Mouse (Mus musculus) embryo, embryonic 10.5 days (tissue): ENCODE measurements around the gene Mfsd4a.

Experiments used
- DNase-seq: peaks from one replicate; pipeline ENCODE4 v3.0.0-alpha.2; 2015; ENCODE audit warnings: low spot score

The Mfsd4a gene

DNA sequence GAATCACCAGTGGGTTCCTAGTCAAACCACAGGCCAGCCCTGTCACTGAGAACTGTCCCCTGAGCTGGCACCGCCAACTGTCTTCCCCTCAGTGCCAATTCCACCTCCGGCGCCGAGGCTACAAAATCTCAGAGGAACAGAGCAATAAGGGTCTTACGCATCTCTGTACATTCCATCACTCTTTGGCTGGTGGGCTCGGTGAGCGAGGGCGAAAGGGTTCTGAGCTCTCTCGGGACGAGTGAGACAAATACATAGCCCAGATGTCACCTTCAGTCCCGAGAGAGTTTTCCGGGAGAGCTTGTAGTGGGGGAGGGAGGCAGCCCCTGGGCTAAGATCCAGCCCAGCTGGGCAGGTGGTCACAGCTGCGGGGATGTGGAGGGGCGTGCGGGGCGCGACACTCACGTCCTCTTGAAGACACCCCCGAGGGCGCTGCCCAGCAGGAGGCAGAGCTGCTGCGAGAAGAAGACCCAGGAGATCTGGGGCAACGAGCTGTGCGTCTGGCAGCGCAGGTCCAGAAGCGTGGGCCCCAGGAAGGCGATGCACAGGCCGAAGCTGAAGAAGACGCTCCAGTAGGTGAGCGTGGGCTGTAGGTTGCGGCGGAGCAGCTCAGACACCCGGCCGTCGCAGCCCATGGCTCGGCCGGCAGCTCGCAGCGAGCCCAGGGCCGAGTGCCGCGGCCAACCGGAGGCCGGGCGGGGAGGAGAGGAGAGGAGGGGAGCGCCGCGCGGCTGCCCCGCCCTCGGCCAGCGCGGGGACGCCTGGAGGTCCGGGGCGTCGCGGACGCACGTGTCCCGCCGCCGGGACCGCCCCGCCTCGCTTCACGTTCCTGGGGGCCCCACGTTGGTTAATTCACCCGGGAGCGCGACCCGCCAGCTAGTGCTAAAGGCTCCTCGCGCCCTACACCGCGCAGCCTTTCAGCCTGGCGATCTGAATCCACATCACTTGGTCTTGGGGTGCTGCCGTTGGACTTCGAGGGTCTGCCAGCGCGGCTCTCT is at the start of gene Mfsd4a:
Gene Mfsd4a (minus strand): TSS at position 802 of the 995 bp plus-strand sequence.
- peak; percentile 66 for DNase-seq

DNA sequence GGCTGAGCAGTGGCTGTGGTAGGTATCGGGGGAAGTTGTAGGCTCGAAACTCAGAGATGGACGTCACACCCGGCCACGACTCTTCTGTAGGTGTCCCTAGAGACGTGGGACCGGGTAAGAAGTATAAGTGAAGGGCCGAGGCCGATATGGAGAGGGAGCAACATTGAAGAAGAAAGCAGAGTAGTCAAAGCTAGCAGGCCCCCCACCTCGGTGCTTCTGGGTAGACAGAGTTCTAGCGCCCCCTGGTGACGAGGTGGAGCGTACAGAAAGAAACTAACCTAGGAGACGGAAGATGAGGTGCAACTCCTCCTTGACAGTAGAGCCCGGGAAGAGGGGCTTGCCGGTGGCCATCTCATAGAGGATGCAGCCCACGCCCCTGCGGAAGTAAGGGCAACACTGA is 48.7 kb upstream of the Mfsd4a start:
- DNase-seq: peak; percentile 77

DNA sequence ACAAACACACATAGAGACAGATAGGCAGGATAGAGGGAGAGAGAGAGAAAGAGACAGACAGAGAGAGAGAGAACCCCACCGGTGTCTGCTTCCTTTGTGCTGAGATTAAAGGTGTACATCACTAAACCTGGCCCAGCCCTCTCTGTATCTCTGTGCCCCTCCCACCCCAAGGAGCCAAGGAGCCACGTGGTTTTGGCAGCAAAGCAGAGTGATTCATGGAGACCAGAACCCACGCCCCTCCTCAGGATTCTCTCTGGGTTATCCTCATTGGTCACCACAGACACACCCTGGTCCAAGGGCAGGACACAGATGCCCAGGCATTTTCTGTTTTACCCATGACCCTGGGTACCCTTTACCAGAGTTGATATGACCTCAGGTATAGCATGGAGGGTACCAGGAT is 45.2 kb upstream of the Mfsd4a start:
- no peak for DNase-seq

DNA sequence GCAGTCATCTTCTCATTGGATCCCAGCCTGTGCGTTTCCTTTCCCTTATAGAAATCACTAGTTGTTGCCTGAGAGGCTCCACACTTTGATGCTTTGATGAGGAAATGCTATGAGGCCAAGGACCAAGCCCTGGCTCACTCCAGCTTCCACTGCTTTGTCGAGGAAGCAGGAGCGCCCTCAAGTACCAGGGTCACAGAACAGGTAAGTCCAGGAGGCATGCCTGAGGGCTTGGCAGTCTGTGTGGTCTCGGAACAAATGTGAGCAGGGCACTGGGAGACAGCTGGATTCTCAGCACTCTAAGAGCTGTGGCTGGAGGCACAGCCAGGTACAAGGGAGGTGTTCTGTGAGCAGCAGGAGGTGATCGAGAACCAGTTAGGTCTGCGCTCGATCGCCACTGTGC is 44.6 kb upstream of the Mfsd4a start:
- no peak for DNase-seq

DNA sequence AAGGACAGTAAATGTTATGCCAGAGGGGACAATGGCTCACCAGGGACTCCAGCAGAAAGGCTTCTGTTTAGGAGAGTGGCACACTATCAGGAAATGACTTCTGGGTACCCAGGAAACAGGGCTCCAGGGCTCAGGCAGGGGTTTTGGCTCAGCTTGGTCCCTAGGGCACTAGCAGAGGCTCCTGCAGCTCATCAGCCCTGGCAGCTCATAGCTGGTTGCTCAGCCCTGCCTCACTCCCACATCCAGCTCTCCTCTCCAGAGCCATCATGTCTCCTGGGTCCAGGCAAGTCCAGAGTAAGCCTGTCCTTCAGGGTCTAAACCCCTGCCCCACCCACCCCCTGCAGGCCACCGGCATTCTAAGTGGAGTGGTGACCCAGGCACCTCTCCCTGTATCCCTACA is 43.5 kb upstream of the Mfsd4a start:
- no peak for DNase-seq

DNA sequence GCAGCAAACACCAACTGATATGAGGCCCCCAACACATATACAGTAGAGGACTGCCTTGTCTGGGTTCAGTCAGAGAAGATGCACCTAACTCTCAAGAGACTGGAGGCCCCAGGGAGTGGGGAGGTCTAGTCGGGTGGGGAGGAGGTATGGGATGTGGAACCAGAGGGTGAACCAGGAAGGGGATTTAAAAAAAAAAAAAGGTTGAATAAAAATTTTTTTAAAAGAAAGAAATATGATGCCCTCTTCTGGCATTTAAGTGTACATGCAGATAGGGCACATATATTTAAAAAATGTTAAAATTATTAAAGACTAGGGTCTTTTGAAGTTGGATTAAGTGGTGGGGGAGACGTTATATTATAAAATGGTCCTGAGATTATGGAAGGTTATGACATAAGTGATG is 41.5 kb upstream of the Mfsd4a start:
- DNase-seq: no peak

DNA sequence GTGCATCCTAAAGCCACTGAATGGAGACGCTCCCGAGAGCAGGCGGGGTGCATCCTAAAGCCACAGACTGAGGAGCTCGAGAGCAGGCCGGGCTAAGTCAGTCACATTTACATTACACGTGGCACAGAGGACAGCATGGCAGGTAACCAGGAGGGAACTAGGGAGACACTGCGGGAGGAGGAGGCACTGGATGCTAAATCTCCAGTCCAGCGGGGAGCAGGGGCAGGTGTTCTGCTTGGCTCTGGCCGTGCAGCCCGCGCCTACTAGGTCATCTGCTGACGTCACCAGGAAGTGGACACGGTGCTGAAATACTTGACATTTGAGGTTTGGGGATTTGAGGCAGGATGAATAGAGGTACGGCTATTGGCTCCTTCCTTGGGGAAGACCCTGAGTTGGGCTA is 36.5 kb upstream of the Mfsd4a start:
- no peak for DNase-seq

DNA sequence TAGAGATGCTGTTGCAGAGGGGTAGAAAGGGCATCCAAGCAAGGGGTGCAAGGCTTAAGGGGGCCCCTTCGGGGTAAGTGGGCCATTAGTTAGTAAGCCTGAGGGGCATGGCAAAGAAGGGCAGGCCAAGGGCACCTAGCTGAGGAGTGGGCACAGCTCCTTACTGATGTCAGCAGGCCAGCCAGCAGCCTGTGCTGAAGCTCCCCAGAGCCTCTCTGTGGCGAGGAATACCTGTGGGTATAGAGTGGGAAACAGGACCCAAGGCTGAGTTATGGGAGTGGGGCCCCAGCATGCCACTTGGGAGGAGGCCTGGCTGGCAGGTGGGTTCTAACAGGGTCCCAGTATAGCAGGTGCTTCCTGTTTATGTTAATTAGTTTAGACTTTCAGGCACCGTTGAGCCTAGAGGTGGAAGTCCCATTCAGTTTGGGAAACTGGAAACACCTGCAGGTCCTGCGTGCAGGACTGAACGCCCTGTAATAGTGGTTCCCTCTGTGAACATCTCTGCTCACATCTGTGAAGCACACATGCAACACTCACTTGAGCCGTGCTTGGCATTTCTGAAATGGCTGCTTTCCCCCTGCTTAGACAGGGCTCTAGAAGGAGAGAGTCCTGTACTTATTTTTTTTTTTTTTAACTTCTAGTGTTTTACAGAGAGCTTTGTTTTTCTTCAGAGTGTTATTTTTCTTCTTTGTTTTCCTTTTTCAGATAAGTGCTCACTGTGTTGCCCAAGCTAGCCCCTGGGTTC is 34.3 kb upstream of the Mfsd4a start:
- no peak for DNase-seq

DNA sequence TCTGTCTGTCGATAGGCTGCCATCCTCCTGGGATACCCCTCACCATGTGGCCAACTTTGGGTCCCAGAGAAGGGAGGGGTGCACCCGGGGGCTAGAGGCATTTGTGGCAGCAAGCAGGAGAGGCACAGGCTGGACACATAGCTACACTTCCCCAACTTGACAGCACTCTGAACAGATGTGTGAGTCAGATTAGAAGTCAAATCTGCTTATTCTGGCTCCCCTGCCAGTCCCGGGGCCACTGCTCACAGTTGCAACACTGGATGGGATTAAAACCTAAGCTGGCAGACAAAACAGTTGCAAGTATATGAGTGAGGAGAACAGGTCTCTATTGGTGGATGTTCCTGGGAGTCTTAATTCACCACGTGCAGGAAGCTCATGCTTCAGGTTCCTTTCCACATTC is 31.9 kb upstream of the Mfsd4a start:
- no peak for DNase-seq

DNA sequence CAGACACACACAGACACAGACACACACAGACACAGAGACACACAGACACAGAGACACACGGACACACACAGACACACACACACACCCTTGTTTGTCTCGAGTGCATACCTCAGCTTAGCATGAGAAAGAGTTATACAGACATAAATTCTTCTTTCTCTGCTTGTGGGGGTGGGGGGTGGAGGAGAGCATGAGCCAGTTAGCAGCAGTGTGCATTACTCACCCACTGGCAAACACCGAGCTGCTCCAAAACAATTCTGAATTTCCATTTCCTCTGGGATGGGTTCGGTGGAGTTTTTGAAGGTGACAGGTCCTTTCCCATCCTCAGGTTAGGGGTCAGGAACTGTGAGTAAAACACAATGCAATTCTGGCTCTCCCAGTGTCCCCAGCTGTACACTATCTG is 31.2 kb upstream of the Mfsd4a start:
- DNase-seq: no peak

DNA sequence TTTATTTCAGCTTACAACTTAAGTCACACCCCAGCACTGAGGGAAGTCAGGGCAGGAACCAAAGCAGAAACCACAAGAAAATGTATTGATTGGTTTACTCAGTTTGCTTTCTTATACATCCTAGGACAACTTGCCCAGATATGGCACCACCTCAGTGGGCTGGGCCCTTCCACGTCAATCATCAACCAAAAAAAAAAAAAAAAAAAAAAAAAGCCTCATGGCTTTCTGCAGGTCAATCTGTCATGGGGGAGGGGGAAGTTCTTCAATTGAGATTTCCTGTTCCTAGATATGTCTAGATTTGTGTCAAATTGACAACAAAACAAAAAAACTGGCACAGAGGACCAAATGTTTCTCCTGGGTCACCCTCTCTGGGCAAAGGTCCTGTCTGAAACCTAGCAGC is 30.2 kb upstream of the Mfsd4a start:
- DNase-seq: no peak

DNA sequence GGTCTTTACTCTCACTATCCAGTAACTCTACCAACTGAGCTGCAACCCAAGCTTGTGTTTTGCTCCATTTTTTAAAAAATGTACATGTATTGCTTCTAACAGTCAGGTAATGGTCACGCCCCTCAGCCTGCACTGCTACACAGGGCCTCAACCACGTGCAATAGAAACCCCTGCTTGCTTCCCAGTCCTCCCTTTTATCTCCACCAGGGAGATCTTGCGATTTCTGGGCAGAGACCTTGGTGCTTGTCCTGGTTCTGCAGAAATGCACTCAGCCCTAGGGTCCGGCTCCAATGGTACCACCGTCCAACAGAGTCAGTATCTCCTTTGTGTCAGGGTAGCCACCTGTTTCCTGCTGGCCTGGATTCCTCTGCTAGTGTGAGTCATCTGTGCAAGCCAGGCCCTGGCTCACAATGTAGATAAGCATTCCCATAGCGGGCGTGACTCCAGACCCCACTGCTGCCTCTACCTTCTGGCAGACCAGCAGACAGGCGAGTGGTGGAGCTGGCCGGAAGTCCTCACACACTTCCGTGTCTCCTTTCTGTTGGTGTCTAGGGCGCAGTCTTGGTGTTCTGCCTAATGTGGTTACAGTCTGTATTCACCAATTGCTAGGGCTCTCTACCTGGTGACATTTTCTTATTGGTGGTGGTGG is 27.6 kb upstream of the Mfsd4a start:
- no peak for DNase-seq

DNA sequence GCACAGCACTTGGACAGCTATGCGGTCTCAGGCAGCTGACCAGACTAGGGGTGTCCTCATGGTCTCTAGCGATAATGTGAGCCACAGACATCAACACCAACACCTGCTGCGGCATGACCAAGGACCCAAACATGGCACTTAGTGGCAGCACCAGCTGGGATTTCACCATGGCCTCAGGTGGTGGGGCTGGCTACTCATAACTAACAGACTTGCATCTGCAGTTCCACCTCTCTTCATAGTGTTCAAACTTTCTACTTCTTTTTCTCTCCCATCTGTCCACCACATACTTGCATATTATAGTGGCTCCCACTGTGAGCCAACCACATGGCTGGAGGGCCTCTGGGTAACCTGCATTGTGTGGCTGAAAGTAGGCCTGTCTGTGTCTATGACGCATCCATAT is 25.4 kb upstream of the Mfsd4a start:
- DNase-seq: no peak

DNA sequence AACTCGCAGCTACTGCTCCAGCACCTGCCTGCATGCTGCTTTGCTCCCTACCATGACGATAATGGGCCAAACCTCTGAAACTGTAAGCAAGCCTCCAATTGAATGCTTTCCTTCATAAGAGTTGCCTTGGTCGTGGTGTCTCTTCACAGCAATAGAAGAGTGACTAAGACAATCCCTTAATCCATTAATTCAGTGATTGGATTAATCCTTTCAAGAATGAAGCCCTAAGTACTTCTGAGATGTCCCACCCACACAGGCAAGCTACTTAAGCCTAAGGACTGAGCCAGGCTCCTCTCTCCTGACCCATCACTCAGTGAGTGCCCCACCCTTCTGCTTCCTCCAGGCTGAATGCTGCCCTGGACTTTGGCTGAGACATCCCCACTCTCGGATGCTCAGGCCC is 22.4 kb upstream of the Mfsd4a start:
- DNase-seq: no peak

DNA sequence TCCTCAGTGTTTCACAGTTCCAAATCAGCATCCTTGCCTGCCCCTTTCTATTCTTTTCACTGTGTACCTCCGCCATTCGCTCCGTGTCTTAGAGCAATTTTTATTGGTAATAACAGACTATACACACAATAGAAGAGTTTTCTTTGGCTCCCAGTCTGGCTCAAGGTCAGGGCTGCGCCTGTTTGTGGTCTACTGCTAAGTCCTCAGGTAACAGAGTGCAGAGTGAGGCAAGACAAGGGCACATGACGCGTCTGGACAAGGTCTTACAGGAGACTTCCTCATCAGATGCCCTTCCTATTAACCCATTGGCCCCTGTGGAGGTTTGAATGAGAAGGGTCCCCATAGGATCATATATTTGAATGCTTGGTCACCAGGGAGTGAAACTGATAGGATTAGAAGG is 21.9 kb upstream of the Mfsd4a start:
- DNase-seq: no peak

DNA sequence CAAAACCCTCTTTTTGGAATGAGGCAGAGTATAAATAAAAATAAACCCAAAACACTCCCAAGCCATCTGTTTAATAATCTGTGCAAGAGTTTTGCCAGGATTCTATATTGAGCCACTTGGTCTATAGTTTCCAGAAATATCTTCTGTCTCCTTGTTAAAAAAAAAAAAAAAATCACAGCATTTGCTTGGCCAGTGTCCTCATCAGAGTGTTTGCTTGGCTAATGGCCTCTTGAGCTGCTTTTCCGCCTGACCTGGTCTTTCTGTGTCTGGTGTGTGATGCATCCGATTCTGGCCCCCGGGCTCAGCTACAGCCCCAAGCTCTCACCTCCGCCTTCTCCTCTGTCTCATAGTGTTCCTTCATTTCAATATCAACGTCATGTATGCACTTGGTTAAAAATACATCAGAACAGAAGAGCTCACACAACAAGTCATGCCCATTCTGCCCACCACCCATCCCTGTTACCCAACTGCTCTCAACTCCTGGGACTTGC is 20.4 kb upstream of the Mfsd4a start:
- DNase-seq: no peak

DNA sequence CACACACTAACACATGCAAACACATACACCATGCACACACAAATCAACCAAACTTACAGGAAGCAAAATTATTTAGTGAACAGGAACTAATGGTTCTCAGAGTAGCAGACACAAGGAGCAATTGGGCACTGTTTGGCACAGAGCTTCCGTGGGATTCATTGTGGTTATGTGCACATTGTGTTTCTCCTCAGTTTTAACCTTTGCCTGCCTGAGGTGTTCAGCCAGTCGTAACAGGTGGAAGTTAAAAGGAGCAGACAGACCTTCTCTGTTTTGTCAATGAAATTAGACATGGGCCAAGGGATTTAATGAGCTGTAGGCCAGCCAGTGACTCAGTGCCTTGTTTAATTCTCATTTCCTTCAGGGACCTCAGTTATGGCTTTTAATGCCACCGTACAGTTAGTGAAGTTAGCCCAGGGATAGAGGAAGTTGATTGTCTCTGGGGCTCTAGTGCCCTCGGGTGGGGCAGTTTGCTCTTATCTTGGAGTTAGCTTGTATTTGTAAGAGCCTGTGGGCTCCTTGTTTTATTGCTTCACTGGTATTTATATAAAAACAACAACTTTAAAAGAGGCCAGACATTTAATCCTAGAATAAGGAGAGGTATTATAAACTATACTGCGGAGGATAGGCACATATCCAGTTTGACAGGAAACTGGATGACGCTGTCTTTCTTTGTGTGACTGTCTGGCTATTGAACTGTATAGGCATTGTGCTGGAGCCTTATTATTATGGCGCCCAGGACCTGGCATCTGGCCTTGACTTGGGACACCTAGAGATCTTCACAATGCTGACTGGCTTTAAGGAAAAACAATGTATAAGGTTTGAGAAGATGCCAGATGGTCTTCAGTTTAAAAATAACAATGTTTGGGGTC is 17.6 kb upstream of the Mfsd4a start:
- no peak for DNase-seq

DNA sequence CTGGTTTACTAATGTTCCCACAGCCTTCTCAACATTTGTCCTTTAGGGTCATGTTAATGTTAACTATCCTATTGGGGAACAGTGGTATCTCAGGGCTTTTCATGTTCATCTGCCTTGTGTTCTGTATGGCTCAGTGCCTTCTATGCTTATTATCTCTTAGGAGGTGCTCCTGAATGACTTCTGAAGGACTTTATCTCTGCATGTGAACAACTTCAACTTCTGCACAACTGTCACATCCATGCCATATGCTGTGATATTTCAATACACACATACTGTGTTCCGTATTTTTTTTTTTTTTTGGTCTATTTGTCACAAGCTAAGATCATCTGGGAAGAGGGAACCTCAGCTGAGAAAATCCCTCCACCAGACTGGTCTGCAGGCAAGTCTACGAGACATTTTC is 10.6 kb upstream of the Mfsd4a start:
- DNase-seq: no peak

DNA sequence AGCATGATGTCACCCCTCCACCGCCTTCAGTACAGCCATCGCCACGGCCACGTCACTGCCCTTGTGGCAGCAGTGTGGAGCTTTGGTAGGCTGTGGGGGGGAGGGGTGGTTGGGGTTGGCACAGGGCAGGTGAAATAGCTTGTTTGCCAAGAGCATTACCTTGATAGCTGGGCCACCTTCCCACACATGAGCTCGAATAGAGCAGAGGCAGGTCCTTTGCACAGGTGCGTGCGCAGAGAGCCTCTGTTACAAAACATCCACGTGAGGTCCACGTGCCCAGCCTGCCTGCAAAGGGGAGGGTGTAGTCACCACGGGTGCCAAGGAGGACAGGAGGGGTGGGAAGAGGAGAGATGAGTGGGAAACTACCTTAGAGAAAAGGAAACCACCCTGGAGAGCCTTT is 7.7 kb upstream of the Mfsd4a start:
- no peak for DNase-seq

DNA sequence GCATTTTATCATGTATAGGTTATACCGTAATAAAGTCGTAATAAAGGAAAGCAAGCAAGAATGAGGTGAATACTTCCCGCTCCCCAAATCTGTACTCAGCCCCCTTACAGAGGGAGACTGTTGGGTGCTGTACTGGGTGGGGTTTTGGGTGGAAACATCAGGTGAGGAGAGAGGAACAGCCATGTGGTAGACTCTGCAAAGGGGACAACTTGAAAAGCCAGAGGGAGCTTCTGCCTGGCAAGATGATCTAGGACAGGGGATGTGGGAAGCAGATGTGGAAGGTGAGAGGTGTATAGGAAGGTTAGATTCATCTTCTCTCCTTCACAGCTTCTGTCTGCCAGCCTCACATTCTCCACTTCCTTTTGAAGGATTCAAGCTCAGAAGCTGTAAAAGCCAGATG is 2.8 kb upstream of the Mfsd4a start:
- no peak for DNase-seq

DNA sequence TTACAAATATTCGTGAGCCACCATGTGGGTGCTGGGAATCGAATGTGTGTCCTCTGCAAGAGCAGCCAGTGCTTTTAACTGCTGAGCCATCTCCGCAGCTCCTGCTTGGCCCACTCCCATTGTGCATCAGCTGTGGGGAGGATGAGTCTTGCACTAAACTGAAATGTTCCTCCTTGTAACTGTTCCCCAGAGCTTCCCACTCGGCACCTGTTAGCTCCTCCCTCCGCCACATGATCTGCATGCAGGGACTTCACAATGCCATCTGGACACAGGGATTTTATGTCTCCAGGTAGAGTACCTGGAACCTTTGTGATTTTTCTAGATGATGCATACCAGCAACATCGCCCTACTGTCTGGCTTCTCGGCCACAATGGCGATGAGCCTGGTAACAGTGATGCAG is 1.6 kb upstream of the Mfsd4a start:
- no peak for DNase-seq
